Mouse (Mus musculus): ENCODE data around the gene Rai1.

- no peak for TF ChIP-seq CTCF (IDR thresholded peaks at IDR 0.05; ENCODE audit: control insufficient read depth, insufficient read depth, insufficient replicate concordance, low read depth, low read length)
- TF ChIP-seq POLR2A (IDR thresholded peaks at IDR 0.05; ENCODE audit: control insufficient read depth, low read depth, low read length), result no peak
Measured at GRCm38 (mm10) chr11:60176182-60176974, 71.6 kb downstream of the Rai1 start.
